Mouse (Mus musculus): ENCODE measurements at regions not wholly inside any gene's neighbourhood (a gene's known extent, or its start where the extent isn't known, plus 50 kb on each side); places are given as distances from the start of the nearest gene placed in this dataset.

GRCm38 (mm10) chr9:31538458-31539210, 74.4 kb upstream of the Tmem45b start:
- no peak for ATAC-seq (ENCODE audit: extremely low read depth, insufficient number of reproducible peaks, low FRiP score, poor library complexity, severe bottlenecking)

GRCm38 (mm10) chr9:31529021-31529420, 64.8 kb upstream of the Tmem45b start:
- ATAC-seq (ENCODE audit: extremely low read depth, insufficient number of reproducible peaks, low FRiP score, poor library complexity, severe bottlenecking), result no peak

GRCm38 (mm10) chr9:31527216-31527615, 63.0 kb upstream of the Tmem45b start:
- no peak for ATAC-seq (ENCODE audit: extremely low read depth, insufficient number of reproducible peaks, low FRiP score, poor library complexity, severe bottlenecking)

Data from neutrophil, adult 5-6 weeks (primary cell).